Mouse (Mus musculus) MEL (cell line): ENCODE measurements around the gene Apbb2. TPM values are rescaled to one million over a fixed set of nuclear protein-coding genes. Genes with fewer than 3 reads are reported as not detected.

ENCODE experiments used
- DNase-seq: peaks from one replicate; pipeline ENCODE4 v3.0.0; 2011; ENCODE audit warnings: low read depth, low spot score
- H3K27ac ChIP-seq: 2 replicates; pipeline ENCODE4 v1.5.1; 2012; ENCODE audit warnings: low read depth, mild to moderate bottlenecking, control low read depth, low read length, moderate library complexity; ENCODE audit not compliant: control insufficient read depth
- H3K27me3 ChIP-seq, 2 experiments: fragments of 150-350 bp in 1 of 2; sonication (generic) in 1 of 2; 2 replicates each; pipeline ENCODE4 v1.6.1; 2012; ENCODE audit warnings: low read length in 2 of 2, mild to moderate bottlenecking in 2 of 2, improper control_type of control experiment in 1 of 2, moderate library complexity in 1 of 2; ENCODE audit not compliant: insufficient read depth in 2 of 2, control insufficient read depth in 1 of 2
- H3K36me3 ChIP-seq, 2 experiments: 2 replicates each; pipeline ENCODE4 v1.6.1; 2012 to 2014; ENCODE audit warnings: low read length in 2 of 2, improper control_type of control experiment in 1 of 2, inconsistent platforms in 1 of 2, mild to moderate bottlenecking in 1 of 2; ENCODE audit not compliant: insufficient read depth in 2 of 2, control insufficient read depth in 1 of 2
- H3K4me1 ChIP-seq, 2 experiments: fragments of 150-350 bp in 1 of 2; sonication (generic) in 1 of 2; 2 replicates each; pipeline ENCODE4 v1.6.1; 2012; ENCODE audit warnings: low read length in 2 of 2, improper control_type of control experiment in 1 of 2, mild to moderate bottlenecking in 1 of 2; ENCODE audit not compliant: insufficient read depth in 2 of 2, control insufficient read depth in 1 of 2
- H3K4me3 ChIP-seq, 2 experiments: fragments of 150-350 bp in 1 of 2; sonication (generic) in 1 of 2; 2 replicates each; pipeline ENCODE4 v1.5.1; 2012; ENCODE audit warnings: low read depth in 2 of 2, low read length in 2 of 2, mild to moderate bottlenecking in 2 of 2, moderate library complexity in 2 of 2, control low read depth in 1 of 2, improper control_type of control experiment in 1 of 2; ENCODE audit not compliant: control insufficient read depth in 1 of 2, insufficient read depth in 1 of 2
- H3K79me2 ChIP-seq: 2 replicates; pipeline ENCODE4 v1.6.1; 2012; ENCODE audit warnings: mild to moderate bottlenecking, low read length, moderate library complexity; ENCODE audit not compliant: control insufficient read depth, poor library complexity, insufficient read depth
- H3K9ac ChIP-seq: 2 replicates; pipeline ENCODE4 v1.6.1; 2012; ENCODE audit warnings: low read depth, mild to moderate bottlenecking, control low read depth, low read length, moderate library complexity; ENCODE audit not compliant: control insufficient read depth, poor library complexity, severe bottlenecking
- H3K9me3 ChIP-seq: fragments of 150-350 bp; sonication (generic); replicated peaks from 2 replicates; pipeline ENCODE4 v1.6.1; 2012; ENCODE audit warnings: mild to moderate bottlenecking, low read length, improper control_type of control experiment, moderate library complexity; ENCODE audit not compliant: insufficient read depth
- BHLHE40 ChIP-seq: IDR thresholded peaks from 2 replicates; pipeline ENCODE4 v1.6.1; 2012; ENCODE audit warnings: low read depth, mild to moderate bottlenecking, inconsistent platforms, low read length, improper control_type of control experiment, borderline replicate concordance
- CHD1 ChIP-seq: IDR thresholded peaks from 2 replicates; pipeline ENCODE4 v1.6.1; 2012; ENCODE audit warnings: low read depth, mild to moderate bottlenecking, inconsistent platforms, low read length, improper control_type of control experiment
- CHD2 ChIP-seq: IDR thresholded peaks from 2 replicates; pipeline ENCODE4 v1.6.1; 2011; ENCODE audit warnings: low read length, improper control_type of control experiment
- CTCF ChIP-seq, 3 experiments: IDR thresholded peaks in 2 of 3; conservative IDR thresholded peaks in 1 of 3; 2 replicates each; pipeline ENCODE4 v1.5.1; 2011 to 2012; ENCODE audit warnings: low read length in 3 of 3, low read depth in 2 of 3, mild to moderate bottlenecking in 2 of 3, improper control_type of control experiment in 1 of 3, inconsistent platforms in 1 of 3, mixed read lengths in 1 of 3, moderate library complexity in 1 of 3; ENCODE audit not compliant: control insufficient read depth in 1 of 3, insufficient read depth in 1 of 3, poor library complexity in 1 of 3, severe bottlenecking in 1 of 3
- EP300 ChIP-seq, 2 experiments: IDR thresholded peaks; 2 replicates each; pipeline ENCODE4 v1.6.1; 2011; ENCODE audit warnings: improper control_type of control experiment in 2 of 2, low read length in 2 of 2, low read depth in 1 of 2, mild to moderate bottlenecking in 1 of 2
- ETS1 ChIP-seq: IDR thresholded peaks from 2 replicates; pipeline ENCODE4 v1.6.1; 2012; ENCODE audit warnings: low read depth, mild to moderate bottlenecking, inconsistent platforms, low read length, improper control_type of control experiment, moderate library complexity
- GABPA ChIP-seq: IDR thresholded peaks from 2 replicates; pipeline ENCODE4 v1.6.1; 2012; ENCODE audit warnings: low read depth, mild to moderate bottlenecking, inconsistent platforms, low read length, improper control_type of control experiment, moderate library complexity
- GATA1 ChIP-seq: IDR thresholded peaks from 2 replicates; pipeline ENCODE4 v1.6.1; 2011; ENCODE audit warnings: low read depth, low read length, improper control_type of control experiment
- HCFC1 ChIP-seq: IDR thresholded peaks from 2 replicates; pipeline ENCODE4 v1.6.1; 2012; ENCODE audit warnings: low read depth, mild to moderate bottlenecking, inconsistent platforms, low read length, improper control_type of control experiment, moderate library complexity
- JUND ChIP-seq: IDR thresholded peaks from 2 replicates; pipeline ENCODE4 v1.6.1; 2011; ENCODE audit warnings: low read depth, mild to moderate bottlenecking, improper control_type of control experiment, low read length
- MAFK ChIP-seq: IDR thresholded peaks from 2 replicates; pipeline ENCODE4 v1.6.1; 2011; ENCODE audit warnings: low read depth, mild to moderate bottlenecking, low read length, improper control_type of control experiment, borderline replicate concordance
- MEF2A ChIP-seq: IDR thresholded peaks from 2 replicates; pipeline ENCODE4 v1.6.1; 2014; ENCODE audit warnings: low read depth, mild to moderate bottlenecking, inconsistent platforms, low read length, improper control_type of control experiment; ENCODE audit not compliant: poor library complexity, insufficient replicate concordance, severe bottlenecking; ENCODE audit errors: extremely low read depth
- MYB ChIP-seq: IDR thresholded peaks from 2 replicates; pipeline ENCODE4 v1.6.1; 2011; ENCODE audit warnings: mild to moderate bottlenecking, low read depth, low read length, improper control_type of control experiment
- MYC ChIP-seq: IDR thresholded peaks from 2 replicates; pipeline ENCODE4 v1.6.1; 2011; ENCODE audit warnings: low read depth, mild to moderate bottlenecking, low read length, improper control_type of control experiment, moderate library complexity
- NELFE ChIP-seq: IDR thresholded peaks from 2 replicates; pipeline ENCODE4 v1.6.1; 2011; ENCODE audit warnings: low read depth, low read length, improper control_type of control experiment
- NRF1 ChIP-seq: IDR thresholded peaks from 2 replicates; pipeline ENCODE4 v1.6.1; 2014; ENCODE audit warnings: low read depth, mild to moderate bottlenecking, inconsistent platforms, low read length, improper control_type of control experiment, moderate library complexity; ENCODE audit not compliant: poor library complexity, insufficient read depth, severe bottlenecking
- POLR2A ChIP-seq, 2 experiments: IDR thresholded peaks; 2 replicates each; pipeline ENCODE4 v1.6.1; 2011 to 2012; ENCODE audit warnings: low read length in 2 of 2, mild to moderate bottlenecking in 2 of 2, control low read depth in 1 of 2, improper control_type of control experiment in 1 of 2, low read depth in 1 of 2, moderate library complexity in 1 of 2; ENCODE audit not compliant: control insufficient read depth in 1 of 2, insufficient read depth in 1 of 2, poor library complexity in 1 of 2
- SMC3 ChIP-seq: IDR thresholded peaks from 2 replicates; pipeline ENCODE4 v1.6.1; 2011; ENCODE audit warnings: low read depth, low read length, improper control_type of control experiment
- TBP ChIP-seq: IDR thresholded peaks from 2 replicates; pipeline ENCODE4 v1.8.0; 2011; ENCODE audit warnings: low read depth, low read length, improper control_type of control experiment
- TCF12 ChIP-seq: IDR thresholded peaks from 2 replicates; pipeline ENCODE4 v1.6.1; 2014; ENCODE audit warnings: low read depth, mild to moderate bottlenecking, inconsistent platforms, low read length, improper control_type of control experiment, moderate library complexity
- UBTF ChIP-seq: IDR thresholded peaks from 2 replicates; pipeline ENCODE4 v1.6.1; 2012; ENCODE audit warnings: low read depth, mild to moderate bottlenecking, inconsistent platforms, low read length, improper control_type of control experiment, moderate library complexity, borderline replicate concordance; ENCODE audit not compliant: insufficient read depth
- USF2 ChIP-seq, 2 experiments: IDR thresholded peaks; 2 replicates each; pipeline ENCODE4 v1.6.1; 2011 to 2012; ENCODE audit warnings: improper control_type of control experiment in 2 of 2, low read length in 2 of 2, borderline replicate concordance in 1 of 2, inconsistent platforms in 1 of 2, low read depth in 1 of 2, mild to moderate bottlenecking in 1 of 2; ENCODE audit not compliant: insufficient read depth in 1 of 2
- ZC3H11A ChIP-seq: IDR thresholded peaks from 2 replicates; pipeline ENCODE4 v1.6.1; 2012; ENCODE audit warnings: low read depth, mild to moderate bottlenecking, inconsistent platforms, low read length, improper control_type of control experiment
- polyA plus RNA-seq, 2 experiments: library from polyadenylated mRNA; stranded (reverse) in 1 of 2; unstranded in 1 of 2; fragments of >175 nt in 1 of 2; fragments of >200 nt in 1 of 2; gene quantifications; 2 replicates each; pipeline versions ENCODE4 v1.2.1 to v1.2.4; 2012; ENCODE audit warnings: low replicate concordance in 2 of 2, low read depth in 1 of 2; ENCODE audit not compliant: insufficient read length in 2 of 2, insufficient read depth in 1 of 2, missing spikeins in 1 of 2
- total RNA-seq: library from RNA; depleted of rRNA; stranded (reverse); fragments of 300-350 nt; gene quantifications from 2 replicates; pipeline ENCODE4 v1.2.3, GENCODE M21; 2012

Apbb2 gene
- total and polyA plus RNA-seq, 3 experiments, result not detected

GRCm38 (mm10) chr5:66476266-66476665, 142.3 kb downstream of the Apbb2 start:
- Histone ChIP-seq H3K36me3 (no peaks in the 10 kb centered on the region), H3K9ac (no peak overlapping the region), H3K4me3 (no peak overlapping the region), H3K27ac (no peak overlapping the region), H3K4me1 (no peaks in the 10 kb centered on the region), H3K9me3 (no peaks in the 10 kb centered on the region), H3K27me3 (no peaks in the 10 kb centered on the region), H3K79me2 (no peaks in the 10 kb centered on the region)
- TF ChIP-seq BHLHE40 (no peak), MAFK (no peak), GABPA (no peak), JUND (no peak), NELFE (no peak), CHD2 (no peak), MYB (no peak), TCF12 (no peak), ETS1 (no peak), TBP (no peak), UBTF (no peak), MEF2A (no peak), GATA1 (no peak), NRF1 (no peak), CHD1 (no peak), CTCF (IDR thresholded peaks at IDR 0.05 in 2 of 3, conservative IDR thresholded peaks at IDR 0.05 in 1 of 3; ENCODE audit: control insufficient read depth in 1 of 3, insufficient read depth in 1 of 3, low read depth in 2 of 3, low read length in 3 of 3, poor library complexity in 1 of 3, severe bottlenecking in 1 of 3) (no peak), SMC3 (no peak), HCFC1 (no peak), MYC (no peak), POLR2A (IDR thresholded peaks at IDR 0.05; ENCODE audit: control insufficient read depth in 1 of 2, insufficient read depth in 1 of 2, low read depth in 1 of 2, low read length in 2 of 2, poor library complexity in 1 of 2) (no peak)
- no peak for DNase-seq

DNA sequence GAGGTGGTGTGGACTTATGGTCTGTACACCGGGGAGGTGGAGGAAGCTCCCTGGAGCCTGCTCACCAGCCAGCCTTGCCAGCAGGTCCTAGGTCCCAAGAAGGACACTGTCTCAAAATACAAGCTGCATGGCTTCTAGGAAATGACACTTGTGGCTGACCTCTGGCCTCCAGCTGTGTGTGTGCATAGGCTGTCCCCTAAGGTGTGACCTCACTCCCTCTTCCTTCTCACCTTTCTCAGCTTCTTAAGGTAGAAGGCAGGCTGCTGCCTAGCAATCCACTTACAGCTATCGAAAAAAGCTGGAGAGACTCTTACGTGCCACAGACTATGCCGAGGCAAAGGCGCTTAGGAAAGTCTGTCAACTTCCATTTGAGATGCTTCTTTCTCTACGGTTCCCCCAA, 142.8 kb downstream of the Apbb2 start:
- H3K9me3 ChIP-seq, result no peaks in the 10 kb centered on the region
- no peak for TF ChIP-seq ZC3H11A
- no peak for TF ChIP-seq USF2 (IDR thresholded peaks at IDR 0.05; ENCODE audit: borderline replicate concordance in 1 of 2, insufficient read depth in 1 of 2, low read depth in 1 of 2, low read length in 2 of 2)
- TF ChIP-seq EP300 (IDR thresholded peaks at IDR 0.05; ENCODE audit: low read depth in 1 of 2, low read length in 2 of 2), result no peak
- no peak for TF ChIP-seq GATA1
- no peak for TF ChIP-seq CTCF (IDR thresholded peaks at IDR 0.05 in 2 of 3, conservative IDR thresholded peaks at IDR 0.05 in 1 of 3; ENCODE audit: control insufficient read depth in 1 of 3, insufficient read depth in 1 of 3, low read depth in 2 of 3, low read length in 3 of 3, poor library complexity in 1 of 3, severe bottlenecking in 1 of 3)
- DNase-seq, result no peak
- H3K79me2 ChIP-seq, result no peaks in the 10 kb centered on the region
- H3K4me1 ChIP-seq, result no peaks in the 10 kb centered on the region
- no peaks in the 10 kb centered on the region for H3K27me3 ChIP-seq
- no peak overlapping the region for H3K9ac ChIP-seq
- no peaks in the 10 kb centered on the region for H3K36me3 ChIP-seq
- no peak overlapping the region for H3K27ac ChIP-seq
- H3K4me3 ChIP-seq, result no peak overlapping the region
